ENCODE assay signal across 9 mouse cellular contexts in genomic region chr10:84515512-84515950, GRCm38 (mm10). TPM values are rescaled to one million over a fixed set of nuclear protein-coding genes. Genes with fewer than 3 reads are reported as not detected.
DNase-seq lines count a peak whose midpoint lies in the region; ATAC-seq lines count a peak whose summit lies in the region.
"Had no signal": no experiment of that assay in that cellular context is flagged by ENCODE, and none has a peak within 500 bp of the region (broad histone marks: within the 10 kb centered on the region; RNA-seq: fewer than 3 reads in every experiment).

No protein-coding gene starts in this region.

- no peaks in the 10 kb centered on the region for H3K4me1 ChIP-seq in forebrain, embryonic 10.5 days
- H3K4me1 ChIP-seq in hindbrain, embryonic 10.5 days (replicated peaks), result 0 out of 2 replicates have a peak, but pooled peaks cover 3% of the 10 kb centered on the region

- H3K27me3 ChIP-seq in forebrain, embryonic 10.5 days (ENCODE audit: poor library complexity, severe bottlenecking), result no peaks in the 10 kb centered on the region
- no peaks in the 10 kb centered on the region for H3K27me3 ChIP-seq in hindbrain, embryonic 10.5 days (ENCODE audit: insufficient read depth, poor library complexity, severe bottlenecking)

- H3K27ac ChIP-seq in forebrain, embryonic 10.5 days, result no peak overlapping the region
- H3K27ac ChIP-seq in hindbrain, embryonic 10.5 days, result no peak overlapping the region
- H3K27ac ChIP-seq: macrophage had no signal

- H3K9me3 ChIP-seq in forebrain, embryonic 10.5 days, result no peaks in the 10 kb centered on the region
- no peaks in the 10 kb centered on the region for H3K9me3 ChIP-seq in hindbrain, embryonic 10.5 days

- 31% methylated on average over 3 of the region's 3 CpGs for WGBS in forebrain, embryonic 10.5 days
- 32% methylated on average over 3 of the region's 3 CpGs for WGBS in hindbrain, embryonic 10.5 days

- H3K36me3 ChIP-seq in forebrain, embryonic 10.5 days (replicated peaks), result no peaks in the 10 kb centered on the region
- H3K36me3 ChIP-seq in hindbrain, embryonic 10.5 days, result no peaks in the 10 kb centered on the region

- peak; percentile 87 for DNase-seq in MN1 (ENCODE audit: low spot score)
- peak; percentile 80 for DNase-seq in c-Kit-positive CD71-negative TER-119-negative erythroid progenitor cells, embryonic 14.5 days (ENCODE audit: low read depth)
- DNase-seq in forebrain, embryonic 10.5 days (ENCODE audit: extremely low spot score, low spot score), result peak; percentile 63
- peak; percentile 76 for DNase-seq in hindbrain, embryonic 10.5 days (ENCODE audit: low spot score)
- peak; percentile 55 to 91 for DNase-seq in layer of hippocampus, adult 18-20 months (ENCODE audit: low spot score in 2 of 2)
- peak; percentile 47 to 73 for DNase-seq in lung, adult 18-20 months
- peak; percentile 33 to 60 for DNase-seq in thymus, postnatal 36 days

- peak; percentile 67 for ATAC-seq in neutrophil, adult 5-6 weeks (ENCODE audit: extremely low read depth, insufficient number of reproducible peaks, low FRiP score, poor library complexity, severe bottlenecking)

- no peak overlapping the region for H3K4me3 ChIP-seq in forebrain, embryonic 10.5 days
- no peak overlapping the region for H3K4me3 ChIP-seq in hindbrain, embryonic 10.5 days

RNA-seq across cellular contexts. Expression of gene Ckap4, which starts 18.3 kb away (rescaled TPM):
- polyA plus RNA-seq in forebrain, embryonic 10.5 days (2016; fragmentation: Nextera tagmentation; extraction: Ambion mirVana), result 50.5 and 50.7 TPM in 2 replicates
- 72.6 and 77.2 TPM in 2 replicates for polyA plus RNA-seq in hindbrain, embryonic 10.5 days (2016; fragmentation: Nextera tagmentation; extraction: Ambion mirVana)
- 10 to 100 TPM; 18.7 to 19.9 TPM for total RNA-seq in layer of hippocampus, adult 18-20 months (2021)
- 40.4 and 43.1 TPM in 2 replicates for total RNA-seq in neutrophil, adult 5-6 weeks (2017)
